Mouse (Mus musculus) T-helper 17 cell (primary cell): ENCODE results near the gene Tekt3.

ENCODE experiments used
- in situ Hi-C, 2 experiments: fragments of 300-600 bp; cut with MboI, MseI; formaldehyde crosslinking; loops; 1 replicate in 1 of 2; 2 replicates in 1 of 2; pipeline ENCODE4 v1.15.1; 2025; ENCODE audit warnings: high pct_unique_total_duplicates in 2 of 2

The Tekt3 gene

GRCm38 (mm10) chr11:63143486-63143885 is 82.0 kb downstream of the Tekt3 start:
- in situ Hi-C loops, result loop anchor here in 1 of 2 experiments (5.0 kb wide), 1 partner anchor 226 kb away; no protein-coding TSS in a partner anchor
